Mouse (Mus musculus) neural tube, embryonic 12.5 days (tissue): ENCODE data around the gene Daam1. TPM values are rescaled to one million over a fixed set of nuclear protein-coding genes. Genes with fewer than 3 reads are reported as not detected.

Source experiments
- ATAC-seq: fragments of 200-750 bp; cut with Nextera tagmentation; 2 replicates; pipeline ENCODE4 v1.8.0; 2017; ENCODE audit warnings: low read depth, mild to moderate bottlenecking, moderate TSS enrichment, moderate library complexity; ENCODE audit not compliant: low FRiP score
- H3K27ac ChIP-seq: fragments of 300-500 bp; sonication (generic); 2 replicates; pipeline ENCODE4 v1.5.1; 2016
- H3K27me3 ChIP-seq: fragments of 300-500 bp; sonication (generic); replicated peaks from 2 replicates; pipeline ENCODE4 v1.6.1; 2016; ENCODE audit warnings: mild to moderate bottlenecking
- H3K36me3 ChIP-seq: fragments of 300-500 bp; sonication (generic); 2 replicates; pipeline ENCODE4 v1.6.1; 2016; ENCODE audit warnings: mild to moderate bottlenecking
- H3K4me1 ChIP-seq: fragments of 300-500 bp; sonication (generic); 2 replicates; pipeline ENCODE4 v1.6.1; 2016
- H3K4me2 ChIP-seq: fragments of 300-500 bp; sonication (generic); replicated peaks from 2 replicates; pipeline ENCODE4 v1.6.1; 2016; ENCODE audit warnings: mild to moderate bottlenecking
- H3K4me3 ChIP-seq: fragments of 300-500 bp; sonication (generic); 2 replicates; pipeline ENCODE4 v1.5.1; 2016
- H3K9ac ChIP-seq: fragments of 300-500 bp; sonication (generic); 2 replicates; pipeline ENCODE4 v1.6.1; 2016; ENCODE audit warnings: mild to moderate bottlenecking
- H3K9me3 ChIP-seq: fragments of 300-500 bp; sonication (generic); 2 replicates; pipeline ENCODE4 v1.6.1; 2016; ENCODE audit warnings: mild to moderate bottlenecking
- WGBS: fragments of 180-500 bp; shearing (Covaris S2); methylation state at CpG from one replicate; pipeline ENCODE4 v1.1.7; 2016; 5-methylcytosine and 5-hydroxymethylcytosine counted together
- polyA plus RNA-seq: library from polyadenylated mRNA; unstranded; fragments of >200 nt; fragmentation: Nextera tagmentation; extraction: Ambion mirVana; gene quantifications from 2 replicates; pipeline ENCODE4 v1.2.1, GENCODE M21; 2016

The Daam1 gene
- polyA plus RNA-seq, 1 experiment from 2014 or later = 16.1 TPM

GRCm38 (mm10) chr12:71950095-71950877 is 119.4 kb downstream of the Daam1 start:
- 88% methylated on average over 13 of the region's 13 CpGs for WGBS

GRCm38 (mm10) chr12:71954180-71954935 is 123.5 kb downstream of the Daam1 start:
- Histone ChIP-seq H3K9ac (no peak overlapping the region), H3K4me1 (peaks cover 20% of the 10 kb centered on the region), H3K4me3 (no peak overlapping the region), H3K36me3 (peaks cover 37% of the 10 kb centered on the region), H3K9me3 (no peaks in the 10 kb centered on the region), H3K27ac (no peak overlapping the region), H3K4me2 (no peak overlapping the region), H3K27me3 (no peaks in the 10 kb centered on the region)
- no peak for ATAC-seq
- WGBS = 42% methylated on average over 5 of the region's 5 CpGs

More at GRCm38 (mm10) chr12:71950095-71950877, 119.4 kb downstream of the Daam1 start:
- Histone ChIP-seq H3K36me3 (peaks cover 71% of the 10 kb centered on the region), H3K4me1 (peaks cover 11% of the 10 kb centered on the region; the same call in 1 of the 2 replicates), H3K27me3 (no peaks in the 10 kb centered on the region), H3K4me3 (no peak overlapping the region), H3K9ac (no peak overlapping the region), H3K9me3 (no peaks in the 10 kb centered on the region), H3K4me2 (no peak overlapping the region), H3K27ac (no peak overlapping the region)
- ATAC-seq = no peak

GRCm38 (mm10) chr12:71956980-71957379 is 126.1 kb downstream of the Daam1 start:
- 29% methylated on average over 6 of the region's 6 CpGs for WGBS
- Histone ChIP-seq H3K9me3 (no peaks in the 10 kb centered on the region), H3K27me3 (no peaks in the 10 kb centered on the region), H3K36me3 (peaks cover 42% of the 10 kb centered on the region), H3K4me1 (peaks cover 23% of the 10 kb centered on the region), H3K27ac (no peak overlapping the region), H3K4me3 (no peak overlapping the region), H3K4me2 (no peak overlapping the region), H3K9ac (no peak overlapping the region)
- peak; percentile 91 for ATAC-seq

GRCm38 (mm10) chr12:71957496-71957895 is 126.6 kb downstream of the Daam1 start:
- Histone ChIP-seq H3K4me2 (no peak overlapping the region), H3K9me3 (no peaks in the 10 kb centered on the region), H3K4me3 (no peak overlapping the region), H3K36me3 (peaks cover 39% of the 10 kb centered on the region), H3K27ac (no peak overlapping the region), H3K27me3 (no peaks in the 10 kb centered on the region), H3K4me1 (peaks cover 23% of the 10 kb centered on the region), H3K9ac (no peak overlapping the region)
- 49% methylated on average over 5 of the region's 5 CpGs for WGBS
- ATAC-seq = 0 out of 2 replicates have a peak, but pooled peaks have one; percentile 45

- no peaks in the 10 kb centered on the region for H3K27me3 ChIP-seq
- no peak; the same call in 1 of the 2 replicates for ATAC-seq
- H3K4me1 ChIP-seq = peaks cover 12% of the 10 kb centered on the region
- H3K9me3 ChIP-seq = no peaks in the 10 kb centered on the region
- no peak overlapping the region for H3K9ac ChIP-seq
- H3K4me2 ChIP-seq = no peak overlapping the region
- H3K4me3 ChIP-seq = no peak overlapping the region
- WGBS = 21% methylated on average over 6 of the region's 6 CpGs
- H3K27ac ChIP-seq = no peak overlapping the region
- H3K36me3 ChIP-seq = peaks cover 30% of the 10 kb centered on the region
These were observed 128.6 kb downstream of the Daam1 start for GRCm38 (mm10) chr12:71959351-71959991.

- H3K4me1 ChIP-seq = peaks cover 12% of the 10 kb centered on the region
- H3K4me3 ChIP-seq = no peak overlapping the region
- no peak for ATAC-seq
- no peaks in the 10 kb centered on the region for H3K27me3 ChIP-seq
- H3K36me3 ChIP-seq = peaks cover 24% of the 10 kb centered on the region
- no peak overlapping the region for H3K27ac ChIP-seq
- WGBS = 95% methylated on average over 3 of the region's 3 CpGs
- no peak overlapping the region for H3K9ac ChIP-seq
- no peak overlapping the region for H3K4me2 ChIP-seq
- H3K9me3 ChIP-seq = no peaks in the 10 kb centered on the region
These were observed 130.8 kb downstream of the Daam1 start for GRCm38 (mm10) chr12:71961671-71962070.

GRCm38 (mm10) chr12:71962616-71963015 is 131.7 kb downstream of the Daam1 start:
- no peak overlapping the region for H3K27ac ChIP-seq
- H3K27me3 ChIP-seq = no peaks in the 10 kb centered on the region
- no peak overlapping the region for H3K9ac ChIP-seq
- H3K4me1 ChIP-seq = peaks cover 9% of the 10 kb centered on the region
- 81% methylated on average over 4 of the region's 4 CpGs for WGBS
- no peaks in the 10 kb centered on the region for H3K9me3 ChIP-seq
- peaks cover 24% of the 10 kb centered on the region for H3K36me3 ChIP-seq
- ATAC-seq = no peak
- H3K4me2 ChIP-seq = no peak overlapping the region
- no peak overlapping the region for H3K4me3 ChIP-seq

- Histone ChIP-seq H3K27me3 (no peaks in the 10 kb centered on the region), H3K4me2 (no peak overlapping the region), H3K9ac (no peak overlapping the region), H3K27ac (no peak overlapping the region), H3K9me3 (no peaks in the 10 kb centered on the region), H3K4me3 (no peak overlapping the region), H3K4me1 (no peaks in the 10 kb centered on the region), H3K36me3 (peaks cover 24% of the 10 kb centered on the region; the same call in 1 of the 2 replicates)
- no peak for ATAC-seq
- WGBS = 55% methylated on average over 4 of the region's 4 CpGs
These were observed 137.7 kb downstream of the Daam1 start for GRCm38 (mm10) chr12:71968592-71968991.

GRCm38 (mm10) chr12:71969022-71969421 is 138.1 kb downstream of the Daam1 start:
- H3K4me3 ChIP-seq = no peak overlapping the region
- H3K4me1 ChIP-seq = no peaks in the 10 kb centered on the region
- H3K4me2 ChIP-seq = no peak overlapping the region
- WGBS = 39% methylated on average over 3 of the region's 3 CpGs
- H3K9me3 ChIP-seq = no peaks in the 10 kb centered on the region
- H3K27ac ChIP-seq = no peak overlapping the region
- no peak for ATAC-seq
- no peaks in the 10 kb centered on the region for H3K27me3 ChIP-seq
- H3K36me3 ChIP-seq = peaks cover 27% of the 10 kb centered on the region; the same call in 1 of the 2 replicates
- H3K9ac ChIP-seq = no peak overlapping the region

- 62% methylated on average over 9 of the region's 9 CpGs for WGBS
- Histone ChIP-seq H3K4me1 (no peaks in the 10 kb centered on the region), H3K4me3 (no peak overlapping the region), H3K9ac (no peak overlapping the region), H3K9me3 (no peaks in the 10 kb centered on the region), H3K36me3 (peaks cover 27% of the 10 kb centered on the region; the same call in 1 of the 2 replicates), H3K27me3 (no peaks in the 10 kb centered on the region), H3K27ac (no peak overlapping the region), H3K4me2 (no peak overlapping the region)
- ATAC-seq = no peak
These were observed 138.6 kb downstream of the Daam1 start for GRCm38 (mm10) chr12:71969439-71969838.

GRCm38 (mm10) chr12:71969941-71970629 is 139.2 kb downstream of the Daam1 start:
- Histone ChIP-seq H3K9ac (no peak overlapping the region), H3K4me2 (no peak overlapping the region), H3K36me3 (peaks cover 28% of the 10 kb centered on the region), H3K27me3 (no peaks in the 10 kb centered on the region), H3K4me1 (no peaks in the 10 kb centered on the region), H3K9me3 (no peaks in the 10 kb centered on the region), H3K4me3 (no peak overlapping the region), H3K27ac (no peak overlapping the region)
- ATAC-seq = no peak
- 76% methylated on average over 12 of the region's 12 CpGs for WGBS
